Mouse (Mus musculus) liver, embryonic 12.5 days (tissue): ENCODE measurements around the gene Dpagt1. TPM values are rescaled to one million over a fixed set of nuclear protein-coding genes. Genes with fewer than 3 reads are reported as not detected.
"Not testable (repeated sequence)": the region's sequence is repeated elsewhere in the genome, so short reads cannot be mapped to it uniquely, and the experiment has no call there.

Experiments
- ATAC-seq: fragments of 200-750 bp; cut with Nextera tagmentation; 2 replicates; pipeline ENCODE4 v1.8.0; 2017; ENCODE audit warnings: moderate number of reproducible peaks, mild to moderate bottlenecking, moderate library complexity
- H3K27ac ChIP-seq: fragments of 300-500 bp; sonication (generic); 2 replicates; pipeline ENCODE4 v1.5.1; 2016; ENCODE audit warnings: mild to moderate bottlenecking
- H3K27me3 ChIP-seq: fragments of 300-500 bp; sonication (generic); replicated peaks from 2 replicates; pipeline ENCODE4 v1.6.1; 2016; ENCODE audit warnings: mild to moderate bottlenecking, moderate library complexity
- H3K36me3 ChIP-seq: fragments of 300-500 bp; sonication (generic); 2 replicates; pipeline ENCODE4 v1.6.1; 2016; ENCODE audit warnings: mild to moderate bottlenecking, moderate library complexity
- H3K4me1 ChIP-seq: fragments of 300-500 bp; sonication (generic); 2 replicates; pipeline ENCODE4 v1.6.1; 2016
- H3K4me2 ChIP-seq: fragments of 300-500 bp; sonication (generic); 2 replicates; pipeline ENCODE4 v1.6.1; 2016; ENCODE audit warnings: mild to moderate bottlenecking, moderate library complexity
- H3K4me3 ChIP-seq: fragments of 300-500 bp; sonication (generic); 2 replicates; pipeline ENCODE4 v1.5.1; 2016; ENCODE audit warnings: mild to moderate bottlenecking, moderate library complexity
- H3K9ac ChIP-seq: fragments of 300-500 bp; sonication (generic); 2 replicates; pipeline ENCODE4 v1.6.1; 2016; ENCODE audit warnings: mild to moderate bottlenecking, moderate library complexity
- H3K9me3 ChIP-seq: fragments of 300-500 bp; sonication (generic); replicated peaks from 2 replicates; pipeline ENCODE4 v1.6.1; 2016; ENCODE audit warnings: mild to moderate bottlenecking, moderate library complexity
- WGBS: fragments of 180-500 bp; shearing (Covaris S2); methylation state at CpG from one replicate; pipeline ENCODE4 v1.1.7; 2016; ENCODE audit not compliant: insufficient replicate concordance; 5-methylcytosine and 5-hydroxymethylcytosine counted together
- microRNA-seq: library from miRNA; unstranded; fragments of <30 nt; microRNA quantifications from one replicate; pipeline ENCODE4, GENCODE M21; 2017
- polyA plus RNA-seq: library from polyadenylated mRNA; unstranded; fragments of >200 nt; fragmentation: Nextera tagmentation; extraction: Ambion mirVana; gene quantifications from 2 replicates; pipeline ENCODE4 v1.2.1, GENCODE M21; 2016

Dpagt1 gene
- polyA plus RNA-seq, 1 experiment from 2014 or later, result 24.0 TPM

- Histone ChIP-seq H3K4me2 (no peak overlapping the region), H3K27me3 (no peaks in the 10 kb centered on the region), H3K4me3 (no peak overlapping the region), H3K36me3 (peaks cover 6% of the 10 kb centered on the region), H3K9me3 (no peaks in the 10 kb centered on the region), H3K9ac (no peak overlapping the region), H3K27ac (no peak overlapping the region), H3K4me1 (peaks cover 16% of the 10 kb centered on the region)
- no peak for ATAC-seq
- 57% methylated on average over 3 of the region's 3 CpGs for WGBS
Observed at GRCm38 (mm10) chr9:44364480-44364879, 38.7 kb downstream of the Dpagt1 start.

GRCm38 (mm10) chr9:44373386-44373785 lies 47.6 kb downstream of the Dpagt1 start:
- Histone ChIP-seq H3K4me2 (no peak overlapping the region), H3K4me3 (no peak overlapping the region), H3K27ac (peak overlapping the region; percentile 27; the same call in 1 of the 2 replicates), H3K9me3 (no peaks in the 10 kb centered on the region), H3K36me3 (no peaks in the 10 kb centered on the region), H3K27me3 (no peaks in the 10 kb centered on the region), H3K9ac (peak overlapping the region; percentile 9; the same call in 1 of the 2 replicates), H3K4me1 (peaks cover 20% of the 10 kb centered on the region)
- ATAC-seq, result 0 out of 2 replicates have a peak, but pooled peaks have one; percentile 42

- H3K9ac ChIP-seq, result no peak overlapping the region
- peaks cover 7% of the 10 kb centered on the region for H3K36me3 ChIP-seq
- 85% methylated on average over 6 of the region's 6 CpGs for WGBS
- ATAC-seq, result no peak
- no peak overlapping the region for H3K4me3 ChIP-seq
- H3K4me1 ChIP-seq, result peaks cover 39% of the 10 kb centered on the region
- H3K27me3 ChIP-seq, result no peaks in the 10 kb centered on the region
- no peaks in the 10 kb centered on the region for H3K9me3 ChIP-seq
- H3K27ac ChIP-seq, result no peak overlapping the region
- no peak overlapping the region for H3K4me2 ChIP-seq
Observed at GRCm38 (mm10) chr9:44376141-44376540, 50.3 kb downstream of the Dpagt1 start.

- not testable (repeated sequence) for ATAC-seq, H3K27me3 ChIP-seq, H3K4me3 ChIP-seq, H3K9me3 ChIP-seq, H3K27ac ChIP-seq
- Histone ChIP-seq H3K9ac (peak overlapping the region; percentile 86; the same call in 1 of the 2 replicates), H3K4me1 (peaks cover 43% of the 10 kb centered on the region), H3K36me3 (peaks cover 19% of the 10 kb centered on the region), H3K4me2 (peak overlapping the region; percentile 92)
- 60% methylated on average over 2 of the region's 2 CpGs for WGBS
Observed at GRCm38 (mm10) chr9:44377335-44377734, 51.5 kb downstream of the Dpagt1 start.

GRCm38 (mm10) chr9:44378153-44378730 lies 52.4 kb downstream of the Dpagt1 start:
- Histone ChIP-seq H3K4me1 (peaks cover 42% of the 10 kb centered on the region), H3K4me2 (peak overlapping the region; percentile 92), H3K9me3 (no peaks in the 10 kb centered on the region), H3K9ac (peak overlapping the region; percentile 86), H3K4me3 (peak overlapping the region; percentile 79), H3K27me3 (no peaks in the 10 kb centered on the region), H3K27ac (peak overlapping the region; percentile 85), H3K36me3 (peaks cover 28% of the 10 kb centered on the region)
- no peak for ATAC-seq
- 39% methylated on average over 5 of the region's 5 CpGs for WGBS

- ATAC-seq, result peak; percentile 94
- Histone ChIP-seq H3K27me3 (no peaks in the 10 kb centered on the region), H3K4me2 (peak within 1 kb of the TSS; percentile 92), H3K9me3 (no peaks in the 10 kb centered on the region), H3K4me1 (peaks cover 34% of the 10 kb centered on the region), H3K4me3 (peak within 1 kb of the TSS; percentile 79), H3K36me3 (peaks cover 38% of the 10 kb centered on the region), H3K9ac (peak within 1 kb of the TSS; percentile 86), H3K27ac (peak within 1 kb of the TSS; percentile 85)
- WGBS, result under 1% methylated on average over 83 of the region's 83 CpGs
Observed at GRCm38 (mm10) chr9:44379054-44379834, 53.4 kb downstream of the Dpagt1 start, which contains the start of gene Hyou1. TSS of gene Hyou1 (plus strand) at chr9:44379490.

- H3K4me1 ChIP-seq, result peaks cover 34% of the 10 kb centered on the region
- H3K9me3 ChIP-seq, result no peaks in the 10 kb centered on the region
- H3K36me3 ChIP-seq, result peaks cover 45% of the 10 kb centered on the region
- peak overlapping the region; percentile 79 for H3K4me3 ChIP-seq
- H3K27ac ChIP-seq, result peak overlapping the region; percentile 85
- ATAC-seq, result peak; percentile 8
- 5% methylated on average over 15 of the region's 15 CpGs for WGBS
- H3K27me3 ChIP-seq, result no peaks in the 10 kb centered on the region
- H3K9ac ChIP-seq, result peak overlapping the region; percentile 86
- peak overlapping the region; percentile 92 for H3K4me2 ChIP-seq
Observed at GRCm38 (mm10) chr9:44379862-44380261, 54.0 kb downstream of the Dpagt1 start.

Small RNA genes within 50 kb of the gene (microRNA-seq; reads per million reads assigned to microRNA genes)
- not detected for gene Gm44335

Other genes with a start within 250 kb of the Dpagt1 start
- gene Mfrp, start 224.3 kb upstream of the Dpagt1 start, polyA plus RNA-seq, result 0.11 TPM in 1 of 2 replicates, not detected in the other
- gene C1qtnf5, start 218.8 kb upstream of the Dpagt1 start, polyA plus RNA-seq, result 0.23 and 0.28 TPM in 2 replicates
- gene Gm49380, start 212.5 kb upstream of the Dpagt1 start, polyA plus RNA-seq, result not detected in 2 replicates
- 57.6 and 58.7 TPM in 2 replicates for gene Rnf26, start 212.5 kb upstream of the Dpagt1 start, polyA plus RNA-seq
- 6.1 and 6.3 TPM in 2 replicates for gene Mcam, start 191.6 kb upstream of the Dpagt1 start, polyA plus RNA-seq
- gene Cbl, start 92.0 kb upstream of the Dpagt1 start, polyA plus RNA-seq, result 9.5 and 10.0 TPM in 2 replicates
- gene Ccdc153, start 85.3 kb upstream of the Dpagt1 start, polyA plus RNA-seq, result not detected in 2 replicates
- 0.15 and 0.17 TPM in 2 replicates for gene Pdzd3, start 74.5 kb upstream of the Dpagt1 start, polyA plus RNA-seq
- gene Nlrx1, start 57.4 kb upstream of the Dpagt1 start, polyA plus RNA-seq, result 3.6 and 4.0 TPM in 2 replicates
- gene Abcg4, start 37.4 kb upstream of the Dpagt1 start, polyA plus RNA-seq, result 20.1 and 21.7 TPM in 2 replicates
- gene Hinfp, start 20.3 kb upstream of the Dpagt1 start, polyA plus RNA-seq, result 16.2 and 17.2 TPM in 2 replicates
- 12.3 and 13.0 TPM in 2 replicates for gene C2cd2l, start 5.7 kb upstream of the Dpagt1 start, polyA plus RNA-seq
- 233 and 239 TPM in 2 replicates for gene H2afx, start 8.7 kb downstream of the Dpagt1 start, polyA plus RNA-seq
- 1,354 and 1,355 TPM in 2 replicates for gene Hmbs, start 18.2 kb downstream of the Dpagt1 start, polyA plus RNA-seq
- gene Vps11, start 35.7 kb downstream of the Dpagt1 start, polyA plus RNA-seq, result 17.0 and 19.0 TPM in 2 replicates
- 24.4 and 26.4 TPM in 2 replicates for gene Hyou1, start 53.5 kb downstream of the Dpagt1 start, polyA plus RNA-seq
- 19.7 and 21.1 TPM in 2 replicates for gene Slc37a4, start 70.8 kb downstream of the Dpagt1 start, polyA plus RNA-seq
- gene Rps25, start 81.1 kb downstream of the Dpagt1 start, polyA plus RNA-seq, result 1,783 and 1,792 TPM in 2 replicates
- gene Trappc4, start 81.6 kb downstream of the Dpagt1 start, polyA plus RNA-seq, result 77.7 and 79.9 TPM in 2 replicates
- 16.8 and 18.6 TPM in 2 replicates for gene Ccdc84, start 92.5 kb downstream of the Dpagt1 start, polyA plus RNA-seq
- not detected in 2 replicates for gene Foxr1, start 115.1 kb downstream of the Dpagt1 start, polyA plus RNA-seq
- not detected in 2 replicates for gene Upk2, start 129.0 kb downstream of the Dpagt1 start, polyA plus RNA-seq
- gene Bcl9l, start 156.8 kb downstream of the Dpagt1 start, polyA plus RNA-seq, result 2.5 and 2.7 TPM in 2 replicates
- gene Cxcr5, start 235.9 kb downstream of the Dpagt1 start, polyA plus RNA-seq, result 0.05 TPM in 1 of 2 replicates, not detected in the other